Mouse (Mus musculus): ENCODE results near the gene Smtnl2.

Smtnl2 gene

GRCm38 (mm10) chr11:72425201-72425600, 13.7 kb upstream of the Smtnl2 start:
- DNase-seq (ENCODE audit: low spot score): no peak

- no peak for DNase-seq (ENCODE audit: low spot score)
Measured at GRCm38 (mm10) chr11:72423686-72424085, 12.2 kb upstream of the Smtnl2 start.

GRCm38 (mm10) chr11:72421518-72422278, 10.2 kb upstream of the Smtnl2 start:
- no peak for DNase-seq (ENCODE audit: low spot score)

GRCm38 (mm10) chr11:72420460-72421122, 9.1 kb upstream of the Smtnl2 start:
- DNase-seq (ENCODE audit: low spot score): no peak

- no peak for DNase-seq (ENCODE audit: low spot score)
Measured at GRCm38 (mm10) chr11:72419006-72419405, 7.5 kb upstream of the Smtnl2 start.

- DNase-seq (ENCODE audit: low spot score): no peak
Measured at GRCm38 (mm10) chr11:72418227-72418626, 6.7 kb upstream of the Smtnl2 start.

- DNase-seq (ENCODE audit: low spot score): no peak
Measured at GRCm38 (mm10) chr11:72417376-72417775, 5.9 kb upstream of the Smtnl2 start.

DNA sequence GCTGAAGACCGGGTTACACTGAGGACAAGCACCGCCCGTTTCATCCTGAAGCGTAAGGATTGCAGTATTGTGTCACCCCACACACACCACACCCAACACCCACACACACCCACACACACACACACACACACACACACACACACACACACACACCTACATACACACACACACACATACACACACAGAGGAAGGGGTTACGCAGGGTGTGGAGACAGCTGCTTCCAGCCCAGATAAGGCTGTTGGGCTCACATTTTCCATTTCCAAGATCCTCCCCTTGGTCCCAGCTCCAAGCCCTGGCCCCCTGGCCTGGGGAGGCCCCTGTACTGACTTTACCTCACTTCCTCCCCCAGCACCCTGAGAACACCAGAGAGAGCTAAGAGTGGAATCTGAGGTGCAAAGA, 5.2 kb upstream of the Smtnl2 start:
- DNase-seq (ENCODE audit: low spot score): no peak

GRCm38 (mm10) chr11:72415155-72415554, 3.6 kb upstream of the Smtnl2 start:
- no peak for DNase-seq (ENCODE audit: low spot score)

GRCm38 (mm10) chr11:72413601-72414190, 2.2 kb upstream of the Smtnl2 start:
- DNase-seq (ENCODE audit: low spot score): no peak

GRCm38 (mm10) chr11:72413016-72413415, 1.5 kb upstream of the Smtnl2 start:
- DNase-seq (ENCODE audit: low spot score): no peak

GRCm38 (mm10) chr11:72411945-72412344, 432 bp upstream of the Smtnl2 start:
- DNase-seq (ENCODE audit: low spot score): no peak

- DNase-seq (ENCODE audit: low spot score): no peak
Measured at GRCm38 (mm10) chr11:72410521-72411092, 906 bp downstream of the Smtnl2 start.

DNA sequence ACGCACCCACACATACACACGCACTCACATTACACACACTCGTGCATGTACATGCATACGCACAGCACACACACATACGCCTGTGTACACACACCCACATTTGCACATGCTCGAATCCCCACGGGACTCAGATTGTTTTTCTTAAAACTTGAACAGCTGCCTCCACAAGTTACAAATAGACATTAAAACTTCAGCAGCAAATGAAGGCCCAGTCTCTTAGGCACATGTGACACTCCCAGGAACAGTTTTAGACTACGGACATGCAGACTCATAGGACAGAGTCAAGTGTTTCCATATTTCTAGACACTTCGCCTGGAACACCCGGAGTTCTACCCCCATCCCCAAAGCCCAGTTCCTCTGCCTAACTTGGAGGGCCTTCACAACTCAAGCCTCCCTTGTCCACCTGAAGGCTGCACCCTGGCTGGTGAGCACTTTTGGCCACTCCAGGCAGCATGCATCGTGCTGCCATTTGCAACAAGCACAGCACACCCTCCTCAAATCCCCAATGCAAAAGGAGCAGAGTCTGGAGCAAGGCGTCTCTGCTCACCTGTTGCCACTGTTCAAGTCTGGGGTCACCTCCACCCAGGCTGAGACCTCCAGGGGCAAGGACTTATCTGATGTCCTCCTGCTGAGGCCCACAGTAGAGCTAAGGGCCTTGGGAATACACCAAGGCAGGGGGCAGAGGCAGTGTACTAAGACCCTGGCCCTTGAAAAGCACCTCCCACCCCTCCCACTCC, 1.7 kb downstream of the Smtnl2 start:
- DNase-seq (ENCODE audit: low spot score): no peak

GRCm38 (mm10) chr11:72408451-72409170, 2.9 kb downstream of the Smtnl2 start:
- DNase-seq (ENCODE audit: low spot score): no peak

DNA sequence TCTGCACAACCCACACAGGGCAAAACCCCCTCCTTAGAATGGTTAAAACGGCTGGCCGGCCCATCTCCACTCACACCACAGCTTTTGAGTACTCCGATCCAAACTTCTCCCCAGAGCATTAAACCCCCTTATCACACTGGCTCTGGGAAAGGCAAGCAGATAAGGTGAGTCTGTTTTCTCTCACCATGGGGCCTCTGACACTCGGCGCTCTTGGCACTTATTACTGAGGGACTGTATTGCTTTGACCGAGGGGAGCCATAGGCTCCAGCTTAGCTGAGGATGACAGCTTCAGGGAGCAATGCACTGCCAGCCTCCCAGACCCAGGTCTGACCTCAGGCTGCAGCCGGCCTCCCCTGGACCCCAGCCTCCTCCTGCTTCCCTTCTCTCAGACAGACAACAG, 3.9 kb downstream of the Smtnl2 start:
- no peak for DNase-seq (ENCODE audit: low spot score)

- DNase-seq (ENCODE audit: low spot score): no peak
Measured at GRCm38 (mm10) chr11:72407081-72407480, 4.4 kb downstream of the Smtnl2 start.

DNA sequence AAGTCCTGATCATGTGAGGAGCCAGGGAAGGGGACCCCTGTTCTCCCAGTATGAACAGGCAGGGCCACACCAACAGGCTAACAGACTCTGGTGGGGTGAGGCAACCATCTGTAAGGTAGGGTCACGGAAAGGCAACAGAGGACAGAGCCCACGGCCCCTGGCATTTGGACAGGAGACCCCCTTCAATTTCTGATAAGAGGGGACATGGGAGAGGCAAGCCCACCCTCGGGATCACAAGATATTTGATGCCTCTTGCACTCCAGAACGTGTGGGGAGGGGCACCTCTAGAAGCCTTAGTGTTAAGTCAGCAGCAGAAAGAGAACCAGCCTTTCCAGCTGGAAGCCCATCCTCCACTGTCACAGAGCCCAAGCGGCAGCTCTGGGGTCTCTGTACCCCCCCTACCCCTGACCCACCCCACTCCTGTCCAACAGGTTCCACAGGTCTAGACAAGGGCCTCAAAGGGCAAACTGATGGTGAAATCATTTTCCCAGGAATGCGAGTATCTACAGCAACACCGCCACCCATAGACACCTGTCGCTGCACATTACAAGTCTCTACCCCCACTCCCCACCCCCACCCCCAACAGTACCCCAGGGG, 5.3 kb downstream of the Smtnl2 start:
- no peak for DNase-seq (ENCODE audit: low spot score)

DNA sequence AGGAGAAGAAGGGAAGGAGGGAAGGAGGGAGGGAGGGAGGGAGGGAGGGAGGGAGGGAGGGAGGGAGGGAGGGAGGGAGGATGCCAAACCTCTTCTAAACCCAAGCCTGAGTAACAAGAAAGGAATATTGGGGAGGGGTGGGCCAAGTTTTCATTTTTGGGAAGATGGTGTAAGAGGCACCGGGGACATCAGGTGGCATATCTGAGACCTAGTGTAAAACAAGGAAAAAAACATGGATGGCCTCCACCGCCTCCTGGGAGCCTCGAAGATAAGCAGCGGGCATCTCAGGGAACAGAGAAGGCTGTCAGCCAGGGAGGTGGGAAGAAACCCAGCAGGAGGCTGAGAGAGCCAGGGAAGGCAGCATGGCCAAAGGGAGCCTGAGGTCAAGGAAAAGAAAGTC, 6.0 kb downstream of the Smtnl2 start:
- no peak for DNase-seq (ENCODE audit: low spot score)

DNA sequence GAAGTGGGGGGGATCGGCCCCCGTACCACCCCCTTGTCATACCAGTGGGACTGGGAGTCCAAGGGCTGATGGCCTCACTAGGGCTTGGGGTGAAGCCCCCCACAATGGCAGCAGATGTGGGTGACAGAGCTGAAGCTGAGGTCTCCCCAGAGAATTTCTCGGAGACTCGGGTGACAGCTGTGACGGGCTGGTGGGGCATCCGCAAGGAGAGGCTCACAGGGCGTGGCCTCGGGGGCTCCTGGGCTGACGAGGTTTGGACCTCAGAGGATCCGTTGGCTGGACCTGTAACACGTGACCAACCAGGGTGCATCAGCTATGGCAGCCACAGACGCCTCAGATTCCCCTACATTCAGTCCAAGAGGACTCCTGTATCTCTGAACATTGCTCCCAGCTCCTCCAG, 8.5 kb downstream of the Smtnl2 start:
- no peak for DNase-seq (ENCODE audit: low spot score)

DNA sequence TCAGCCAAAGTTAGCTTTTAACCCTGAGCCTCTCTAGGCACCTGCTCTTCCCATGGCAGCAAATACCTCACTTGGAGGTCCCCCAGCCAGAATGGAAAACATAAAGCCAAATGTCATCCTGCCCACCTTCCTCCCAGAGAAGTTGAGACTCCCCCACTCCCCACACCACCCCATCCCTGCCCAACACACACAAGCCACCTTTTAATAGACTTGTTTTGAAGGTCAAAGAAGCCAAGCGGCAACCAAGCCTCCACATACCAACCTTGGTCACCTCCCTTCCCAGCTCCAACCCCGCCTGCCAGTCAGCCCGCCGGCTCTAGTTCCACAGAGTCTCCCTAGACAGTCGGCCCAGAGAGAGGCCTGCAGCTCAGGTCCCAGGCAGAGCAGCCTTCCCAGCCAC, 9.5 kb downstream of the Smtnl2 start:
- no peak for DNase-seq (ENCODE audit: low spot score)

All from ovary, postnatal 36 days (tissue).